In genomic region chr4:106113747-106114146, GRCm38 (mm10) we compare ENCODE assay signal across 13 mouse cellular contexts.
"Had no signal": no experiment of that assay in that cellular context is flagged by ENCODE, and none has a peak within 500 bp of the region (broad histone marks: within the 10 kb centered on the region; RNA-seq: fewer than 3 reads in every experiment).

No protein-coding gene starts in this region.

- H3K9ac ChIP-seq: limb, embryonic 12.5 days; limb, embryonic 15.5 days; liver, embryonic 14.5 days; liver, postnatal 0 days had no signal

- H3K36me3 ChIP-seq: limb, embryonic 12.5 days; limb, embryonic 15.5 days had no signal

- H3K27ac ChIP-seq: kidney, postnatal 0 days; limb, embryonic 12.5 days; limb, embryonic 15.5 days; liver, embryonic 14.5 days had no signal

- H3K4me3 ChIP-seq: limb, embryonic 12.5 days; limb, embryonic 15.5 days had no signal

- H3K4me1 ChIP-seq: limb, embryonic 12.5 days; limb, embryonic 15.5 days had no signal

- H3K27me3 ChIP-seq: limb, embryonic 12.5 days; limb, embryonic 15.5 days had no signal

- DNase-seq: kidney, adult 2 months; left cerebral cortex, postnatal 4 days; liver, postnatal 0 days; midbrain, embryonic 14.5 days; thymus, adult 2 months; thymus, postnatal 14 days; thymus, postnatal 4 days had no signal

- H3K9me3 ChIP-seq: limb, embryonic 12.5 days; limb, embryonic 15.5 days had no signal

- H3K4me2 ChIP-seq: limb, embryonic 12.5 days; limb, embryonic 15.5 days; liver, embryonic 11.5 days; midbrain, embryonic 11.5 days had no signal

- ATAC-seq: liver, postnatal 0 days had no signal
